Mouse (Mus musculus): Measurements from ENCODE around the gene Nup210l. TPM values are rescaled to one million over a fixed set of nuclear protein-coding genes. Genes with fewer than 3 reads are reported as not detected.

The Nup210l gene
- total RNA-seq (2023; ENCODE audit: inconsistent age), result 1.3 to 2.2 TPM (median 1.5 TPM) in 4 replicates

DNA sequence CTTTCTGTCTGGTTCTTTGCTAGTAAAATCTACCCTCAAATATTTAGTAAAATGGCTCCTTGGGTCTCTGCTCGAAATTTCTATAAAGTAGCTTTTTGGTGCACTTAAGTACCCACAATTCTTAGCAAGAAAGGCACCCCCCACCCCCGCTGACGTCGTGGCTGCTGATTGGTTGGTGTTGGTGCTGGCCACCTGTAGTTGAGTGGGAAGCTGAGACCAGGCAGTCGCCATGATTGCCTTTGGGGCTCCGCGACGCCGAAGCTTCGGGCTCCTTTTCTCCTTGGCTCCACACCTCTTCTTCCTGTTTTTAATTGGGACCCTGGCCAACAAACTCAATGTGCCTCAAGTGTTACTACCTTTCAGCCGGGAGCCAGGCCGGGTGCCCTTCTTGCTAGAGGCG is at the start of gene Nup210l:
TSS of gene Nup210l (plus strand) at position 195 of the 400 bp plus-strand sequence.

DNA sequence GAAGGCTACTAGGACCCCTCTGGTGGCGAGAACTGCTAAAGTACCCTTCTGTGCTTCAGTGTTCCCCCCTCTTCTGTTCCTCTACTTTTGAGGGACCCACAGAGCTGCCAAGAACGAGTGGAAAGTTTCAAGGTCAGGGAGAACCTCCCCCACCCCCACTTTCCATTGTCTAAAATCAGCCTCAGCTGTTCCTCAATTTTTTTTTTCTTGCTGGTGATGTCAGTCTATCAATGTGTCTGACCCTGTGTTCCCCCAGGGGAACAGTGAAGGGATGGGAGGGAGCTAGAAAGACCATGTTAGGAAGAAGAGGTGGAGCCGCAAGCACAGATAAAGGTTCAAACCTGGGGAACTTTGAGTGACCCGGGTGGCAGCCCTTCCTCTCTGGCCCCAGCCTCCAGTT is 31.6 kb upstream of the Nup210l start, which contains the start of gene Tpm3:
TSS of gene Tpm3 (plus strand) at position 356 of the 400 bp plus-strand sequence.

DNA sequence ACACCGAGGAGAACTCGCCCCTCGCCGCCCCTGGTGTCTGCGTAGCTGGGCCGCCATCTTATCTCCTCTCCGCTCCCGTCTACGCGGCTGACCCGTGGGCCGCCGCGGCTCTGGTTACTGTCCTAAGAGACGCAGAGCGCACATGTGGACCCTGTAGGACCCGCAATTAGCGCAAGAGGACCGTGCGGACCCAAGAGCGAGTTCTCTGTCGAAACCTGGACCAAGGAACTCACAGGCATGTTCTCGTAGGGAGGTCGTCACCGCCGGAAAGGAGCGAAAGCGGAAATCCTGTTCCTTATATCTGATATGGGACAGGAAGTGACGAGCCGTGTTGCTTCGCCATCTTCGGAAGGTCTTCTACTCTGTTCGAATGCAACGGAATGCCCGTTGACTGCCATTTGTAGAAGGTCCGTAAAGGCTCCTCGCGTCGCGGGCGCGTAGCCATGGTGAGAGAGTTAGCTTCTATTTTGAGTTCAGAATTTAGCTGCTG is 109.5 kb downstream of the Nup210l start, which contains the start of the genes Rps27 and Rab13:
TSS of gene Rps27 (minus strand) at position 275 of the 490 bp plus-strand sequence.
TSS of gene Rab13 (plus strand) at position 319 of the 490 bp plus-strand sequence.

DNA sequence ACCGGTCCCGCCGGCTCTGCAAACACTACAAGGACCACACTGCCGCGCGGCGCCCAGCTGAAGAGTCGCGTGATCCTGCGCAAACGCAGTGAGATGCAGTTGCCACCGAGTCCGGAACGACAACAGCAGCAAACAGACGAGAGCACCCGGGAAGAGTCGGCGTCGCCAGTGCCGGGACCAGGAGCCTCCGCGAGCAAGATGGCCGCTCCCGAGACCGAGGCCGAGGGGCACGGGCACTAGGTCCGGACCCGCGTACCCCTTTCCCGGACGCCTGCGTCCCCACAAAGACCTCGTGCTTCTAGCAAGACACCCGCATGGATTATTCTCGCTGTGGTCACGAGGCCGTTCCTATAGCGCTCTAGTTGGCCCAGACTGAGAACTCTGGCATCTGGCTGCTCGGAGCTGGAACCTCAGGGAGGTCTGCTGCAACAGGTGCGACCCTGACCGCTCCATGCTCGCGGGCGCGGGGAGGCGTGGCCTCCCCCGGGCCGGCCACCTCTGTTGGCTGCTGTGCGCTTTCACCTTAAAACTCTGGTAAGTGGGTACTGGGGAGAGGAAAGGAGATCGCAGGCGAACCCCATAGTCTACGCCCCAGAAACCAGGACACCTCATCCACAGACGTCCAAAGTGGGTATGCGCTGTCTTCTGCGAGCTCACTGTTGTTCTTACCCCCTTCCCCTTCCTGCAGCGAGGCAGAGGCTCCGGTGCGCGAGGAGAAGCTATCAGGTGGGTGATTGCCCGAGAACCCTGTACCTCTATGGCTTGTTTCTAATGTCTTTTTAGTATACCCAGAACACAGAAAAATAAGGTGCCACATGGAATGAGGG is 127.8 kb downstream of the Nup210l start, which contains the start of gene Jtb:
TSS of gene Jtb (plus strand) at position 91 of the 827 bp plus-strand sequence.

DNA sequence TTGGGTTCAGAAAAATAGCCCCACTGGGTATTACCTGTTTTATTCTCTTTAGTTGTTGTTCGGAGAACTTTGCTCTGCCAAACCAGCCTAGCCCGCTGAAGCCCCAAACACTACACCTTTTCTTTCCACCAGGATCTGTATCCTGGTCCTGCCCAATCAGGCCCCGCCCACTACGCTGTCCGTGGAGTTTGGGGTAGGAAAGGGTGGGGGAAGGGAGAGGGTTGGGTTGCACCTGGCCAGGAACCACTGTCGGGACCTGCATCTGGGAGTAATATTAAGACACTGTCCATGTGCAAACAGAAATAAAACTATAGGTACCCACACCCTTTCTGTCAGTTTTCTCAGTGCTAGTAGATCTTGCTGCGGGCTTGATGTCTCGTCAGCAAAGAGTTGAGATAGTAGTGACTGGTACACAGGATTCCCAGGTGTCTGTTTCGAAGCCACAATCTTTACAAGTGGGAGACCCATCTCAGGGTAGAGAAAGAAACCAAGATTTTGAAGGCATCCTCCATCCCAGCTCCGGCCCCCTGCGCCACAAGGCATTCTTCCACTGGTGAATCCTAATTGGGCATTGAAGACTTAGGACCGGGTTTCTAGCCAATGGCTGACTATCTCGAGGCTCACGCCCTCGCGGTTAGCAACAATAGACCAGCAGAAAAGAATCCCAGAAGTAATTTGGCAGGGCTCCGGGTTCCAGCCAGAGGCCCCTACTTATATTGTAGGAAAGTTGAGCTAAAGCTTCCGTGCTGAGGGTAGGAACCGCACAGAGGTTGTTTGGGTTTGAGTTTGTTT is 139.2 kb downstream of the Nup210l start, which contains the start of gene Creb3l4:
TSS of gene Creb3l4 (minus strand) at position 529 of the 792 bp plus-strand sequence.

DNA sequence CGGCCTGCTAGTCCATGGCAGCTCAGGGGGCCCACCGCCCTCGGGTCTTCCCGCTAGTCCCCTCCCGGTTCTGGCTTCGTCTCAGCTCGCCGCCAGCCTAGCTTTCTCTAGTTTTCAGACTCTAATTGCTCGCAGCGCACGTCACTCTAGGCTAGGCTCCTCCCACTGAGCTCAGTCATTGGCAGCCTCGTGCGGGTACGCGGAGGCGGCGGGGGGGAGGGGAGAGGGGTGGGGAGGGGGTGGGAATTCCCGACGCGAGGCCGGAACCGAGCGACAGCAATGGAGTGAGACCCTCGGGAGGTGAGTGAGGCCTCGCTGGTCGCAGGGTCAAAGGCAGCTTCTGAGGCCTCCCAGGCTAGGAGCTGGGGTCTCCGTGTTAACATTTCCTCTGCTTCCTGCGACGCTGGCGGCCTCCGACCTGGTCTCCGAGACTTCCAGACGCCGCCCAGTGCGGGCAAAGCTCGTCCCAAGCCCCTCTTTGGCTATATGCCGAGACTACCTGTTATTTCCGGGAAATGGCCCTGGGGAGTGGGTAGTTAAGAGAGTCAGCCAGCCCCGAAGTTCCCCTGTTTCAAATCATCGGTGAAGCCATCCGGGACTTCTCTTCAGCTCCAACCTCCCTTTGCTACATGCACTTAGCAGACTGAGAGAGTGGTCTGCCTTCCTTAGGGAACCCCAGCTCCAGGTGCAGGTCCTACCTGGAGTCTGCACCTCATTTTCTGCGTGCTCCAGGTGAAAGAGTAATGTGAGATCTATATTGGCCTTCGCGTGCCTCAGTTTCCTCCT is 144.2 kb downstream of the Nup210l start, which contains the start of gene Slc39a1:
TSS of gene Slc39a1 (plus strand) at position 213 of the 786 bp plus-strand sequence.

DNA sequence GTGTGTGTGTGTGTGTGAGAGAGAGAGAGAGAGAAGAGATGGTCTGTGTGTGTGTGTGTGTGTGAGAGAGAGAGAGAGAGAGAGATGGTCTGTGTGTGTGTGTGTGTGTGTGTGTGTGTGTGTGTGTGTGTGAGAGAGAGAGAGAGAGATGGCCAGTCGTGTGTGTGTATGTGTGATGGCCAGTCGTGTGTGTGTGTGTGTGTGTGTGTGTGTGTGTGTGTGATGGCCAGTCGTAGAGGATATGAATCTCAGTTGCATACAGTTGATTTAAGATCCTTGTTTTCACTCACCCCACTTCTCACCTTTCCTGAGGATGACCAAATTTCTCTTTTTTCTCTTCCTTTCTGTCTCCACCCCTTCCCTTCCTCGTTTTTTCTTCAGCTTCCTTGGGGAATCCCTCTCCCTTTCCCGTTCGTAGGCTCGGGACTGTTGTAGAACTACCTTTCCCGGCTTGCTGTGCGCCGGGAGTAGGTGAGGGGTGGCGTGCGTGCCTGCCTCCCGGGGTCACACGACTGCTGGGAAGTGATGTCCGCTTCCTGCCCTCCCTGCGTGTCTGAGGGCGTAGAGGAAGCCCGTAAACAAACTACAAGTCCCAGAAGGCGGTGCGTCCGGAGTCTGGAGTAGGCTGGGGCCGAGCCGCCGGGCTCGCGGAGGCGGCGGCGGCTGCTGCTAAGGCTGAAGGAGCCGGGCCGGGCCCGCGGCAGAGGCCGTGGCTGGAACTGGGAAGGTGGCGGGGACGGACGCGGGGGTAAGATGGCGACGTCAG is 149.9 kb downstream of the Nup210l start, which contains the start of gene Crtc2:
TSS of gene Crtc2 (plus strand) at position 511 of the 766 bp plus-strand sequence.

Other genes with a start within 250 kb of the Nup210l start
- gene Il6ra, start 190.9 kb upstream of the Nup210l start, total RNA-seq (2023; ENCODE audit: inconsistent age), result 13.6 to 18.3 TPM (median 14.7 TPM) in 4 replicates
- 51.2 to 87.2 TPM (median 63.8 TPM) in 4 replicates for gene Atp8b2, start 140.6 kb upstream of the Nup210l start, total RNA-seq (2023; ENCODE audit: inconsistent age)
- gene Hax1, start 105.4 kb upstream of the Nup210l start, total RNA-seq (2023; ENCODE audit: inconsistent age), result 49.4 to 71.9 TPM (median 64.8 TPM) in 4 replicates
- gene 4933434E20Rik, start 52.5 kb upstream of the Nup210l start, total RNA-seq (2023; ENCODE audit: inconsistent age), result 99.0 to 130 TPM (median 121 TPM) in 4 replicates
- gene Ubap2l, start 51.5 kb upstream of the Nup210l start, total RNA-seq (2023; ENCODE audit: inconsistent age), result 262 to 354 TPM (median 316 TPM) in 4 replicates
- gene Tpm3, start 31.5 kb upstream of the Nup210l start, total RNA-seq (2023; ENCODE audit: inconsistent age), result 552 to 576 TPM (median 565 TPM) in 4 replicates
- 9,271 to 10,786 TPM (median 10,164 TPM) in 4 replicates for gene Rps27, start 109.5 kb downstream of the Nup210l start, total RNA-seq (2023; ENCODE audit: inconsistent age)
- 0.93 TPM in 1 of 4 replicates, not detected in the others for gene Rab13, start 109.6 kb downstream of the Nup210l start, total RNA-seq (2023; ENCODE audit: inconsistent age)
- 90.1 to 110 TPM (median 97.2 TPM) in 4 replicates for gene Jtb, start 127.5 kb downstream of the Nup210l start, total RNA-seq (2023; ENCODE audit: inconsistent age)
- gene Creb3l4, start 139.4 kb downstream of the Nup210l start, total RNA-seq (2023; ENCODE audit: inconsistent age), result not detected in 4 replicates
- gene Slc39a1, start 144.0 kb downstream of the Nup210l start, total RNA-seq (2023; ENCODE audit: inconsistent age), result 29.2 to 30.8 TPM (median 30.3 TPM) in 4 replicates
- 175 to 191 TPM (median 186 TPM) in 4 replicates for gene Crtc2, start 150.0 kb downstream of the Nup210l start, total RNA-seq (2023; ENCODE audit: inconsistent age)
- gene Dennd4b, start 161.1 kb downstream of the Nup210l start, total RNA-seq (2023; ENCODE audit: inconsistent age), result 174 to 198 TPM (median 187 TPM) in 4 replicates
- gene Gatad2b, start 189.0 kb downstream of the Nup210l start, total RNA-seq (2023; ENCODE audit: inconsistent age), result 110 to 130 TPM (median 118 TPM) in 4 replicates